Mouse (Mus musculus) v-Abl transformed pro-B cells (cell line): ENCODE measurements around the gene Gm14085.

Experiments
- in situ Hi-C, 2 experiments: fragments of 400-800 bp; cut with MboI; formaldehyde crosslinking; loops; one replicate each; pipeline ENCODE4 v1.15.1; 2025; ENCODE audit not compliant: unreplicated experiment in 2 of 2

Gm14085 gene

DNA sequence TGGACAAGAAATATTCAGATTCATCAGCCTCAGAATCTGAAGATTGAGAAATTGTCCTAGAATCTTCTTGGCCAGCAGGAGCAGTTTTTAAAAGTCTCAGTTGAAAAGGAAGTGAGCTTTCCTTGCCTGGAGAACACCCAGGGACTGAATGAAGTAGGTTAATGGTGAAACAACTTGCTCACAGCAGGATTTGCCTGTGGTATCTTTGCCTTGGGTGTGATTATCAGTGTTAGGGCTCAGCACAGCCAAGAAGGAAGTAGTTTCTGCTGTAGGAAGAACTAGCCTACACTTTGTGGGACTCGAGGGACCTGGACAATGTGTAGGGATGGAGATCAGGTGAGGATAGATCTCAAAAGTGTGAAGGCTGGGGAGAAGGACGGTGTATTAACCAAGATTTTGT lies 49.9 kb downstream of the Gm14085 start:
- in situ Hi-C loops, result no loop called here

GRCm38 (mm10) chr2:122558317-122558716 lies 73.6 kb downstream of the Gm14085 start:
- in situ Hi-C loops, result loop anchor here (5.0 to 10.0 kb wide), 4 partner anchors 176 to 494 kb away; no protein-coding TSS in a partner anchor

- in situ Hi-C loops, result no loop called here
Observed at GRCm38 (mm10) chr2:122561221-122561620, 76.5 kb downstream of the Gm14085 start.

- in situ Hi-C loops, result no loop called here
Observed at GRCm38 (mm10) chr2:122562251-122562650, 77.5 kb downstream of the Gm14085 start.

GRCm38 (mm10) chr2:122569439-122569838 lies 84.7 kb downstream of the Gm14085 start:
- in situ Hi-C loops, result no loop called here

DNA sequence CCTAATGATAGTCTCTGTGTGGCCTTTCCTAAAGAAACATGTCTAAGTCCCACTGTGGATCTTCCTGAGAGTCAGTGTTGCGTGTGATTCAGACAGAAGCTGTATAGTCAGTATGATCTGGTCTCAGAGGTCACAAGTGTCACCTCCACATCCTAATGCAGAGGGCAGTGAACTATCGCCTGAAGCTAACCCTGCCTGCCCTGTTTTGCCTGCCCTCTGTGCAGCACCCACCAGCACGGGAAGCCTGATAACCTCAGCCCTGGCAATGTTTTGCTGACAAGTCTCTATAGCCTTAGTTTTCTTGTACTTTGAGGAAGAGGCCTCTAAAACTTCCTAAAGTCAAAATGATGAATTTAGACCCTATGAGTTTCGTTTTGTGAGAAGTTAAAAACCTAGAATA lies 85.7 kb downstream of the Gm14085 start:
- in situ Hi-C loops, result loop anchor here (5.0 to 10.0 kb wide), 4 partner anchors 54 to 187 kb away; no protein-coding TSS in a partner anchor

- in situ Hi-C loops, result loop anchor here (5.0 to 10.0 kb wide), 4 partner anchors 53 to 186 kb away; no protein-coding TSS in a partner anchor
Observed at GRCm38 (mm10) chr2:122571326-122571725, 86.6 kb downstream of the Gm14085 start.

DNA sequence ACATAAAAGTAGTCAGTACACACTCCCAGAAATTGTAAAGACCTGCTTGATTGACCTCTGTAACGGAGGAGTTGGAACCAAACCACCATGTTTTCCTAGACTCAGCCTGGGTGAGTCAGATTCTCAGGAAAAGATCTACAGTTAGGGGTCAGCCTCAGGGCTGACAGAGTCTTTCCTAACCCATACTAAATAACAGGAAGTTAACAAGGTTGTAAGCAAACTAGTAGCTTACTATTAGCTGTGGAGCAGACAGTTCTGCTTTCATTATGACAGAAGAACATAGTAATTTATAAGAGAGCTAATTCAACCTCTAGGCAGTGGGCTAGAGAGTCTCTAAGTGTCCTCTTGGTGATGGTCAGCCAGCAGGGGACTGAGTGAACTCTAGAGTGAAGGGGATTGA lies 87.7 kb downstream of the Gm14085 start:
- in situ Hi-C loops, result loop anchor here (5.0 to 10.0 kb wide), 4 partner anchors 52 to 185 kb away; no protein-coding TSS in a partner anchor

GRCm38 (mm10) chr2:122575470-122575869 lies 90.7 kb downstream of the Gm14085 start:
- in situ Hi-C loops, result loop anchor here (10.0 kb wide), 2 partner anchors 49 to 89 kb away; no protein-coding TSS in a partner anchor

GRCm38 (mm10) chr2:122576295-122576694 lies 91.6 kb downstream of the Gm14085 start:
- in situ Hi-C loops, result loop anchor here (10.0 kb wide), 2 partner anchors 49 to 89 kb away; no protein-coding TSS in a partner anchor

GRCm38 (mm10) chr2:122577316-122577715 lies 92.6 kb downstream of the Gm14085 start:
- in situ Hi-C loops, result loop anchor here (10.0 kb wide), 2 partner anchors 47 to 87 kb away; no protein-coding TSS in a partner anchor
